Mouse (Mus musculus) midbrain, embryonic 13.5 days (tissue): ENCODE measurements around the gene S100z. TPM values are rescaled to one million over a fixed set of nuclear protein-coding genes. Genes with fewer than 3 reads are reported as not detected.

Source experiments
- ATAC-seq: fragments of 200-750 bp; cut with Nextera tagmentation; 2 replicates; pipeline ENCODE4 v1.8.0; 2017; ENCODE audit warnings: mild to moderate bottlenecking, moderate TSS enrichment, moderate library complexity
- H3K27ac ChIP-seq: fragments of 300-500 bp; sonication (generic); 2 replicates; pipeline ENCODE4 v1.5.1; 2015; ENCODE audit warnings: inconsistent platforms, mild to moderate bottlenecking, moderate library complexity
- H3K27me3 ChIP-seq: fragments of 300-500 bp; sonication (generic); 2 replicates; pipeline ENCODE4 v1.6.1; 2015; ENCODE audit warnings: mild to moderate bottlenecking, inconsistent platforms
- H3K36me3 ChIP-seq: fragments of 300-500 bp; sonication (generic); 2 replicates; pipeline ENCODE4 v1.6.1; 2015; ENCODE audit warnings: mild to moderate bottlenecking, inconsistent platforms
- H3K4me1 ChIP-seq: fragments of 300-500 bp; sonication (generic); replicated peaks from 2 replicates; pipeline ENCODE4 v1.6.1; 2015; ENCODE audit warnings: inconsistent platforms
- H3K4me2 ChIP-seq: fragments of 300-500 bp; sonication (generic); replicated peaks from 2 replicates; pipeline ENCODE4 v1.6.1; 2015; ENCODE audit warnings: moderate library complexity, mild to moderate bottlenecking, inconsistent platforms
- H3K4me3 ChIP-seq: fragments of 300-500 bp; sonication (generic); replicated peaks from 2 replicates; pipeline ENCODE4 v1.5.1; 2015; ENCODE audit warnings: mild to moderate bottlenecking, inconsistent platforms
- H3K9ac ChIP-seq: fragments of 300-500 bp; sonication (generic); replicated peaks from 2 replicates; pipeline ENCODE4 v1.6.1; 2015; ENCODE audit warnings: mild to moderate bottlenecking, inconsistent platforms
- H3K9me3 ChIP-seq: fragments of 300-500 bp; sonication (generic); 2 replicates; pipeline ENCODE4 v1.6.1; 2016; ENCODE audit warnings: mild to moderate bottlenecking, inconsistent platforms
- WGBS: fragments of 180-500 bp; shearing (Covaris S2); methylation state at CpG from one replicate; pipeline ENCODE4 v1.1.7; 2015; 5-methylcytosine and 5-hydroxymethylcytosine counted together
- polyA plus RNA-seq: library from polyadenylated mRNA; unstranded; fragments of >200 nt; fragmentation: Nextera tagmentation; extraction: Ambion mirVana; gene quantifications from 2 replicates; pipeline ENCODE4 v1.2.1, GENCODE M21; 2015

The S100z gene
- polyA plus RNA-seq, 1 experiment from 2014 or later: not detected

DNA sequence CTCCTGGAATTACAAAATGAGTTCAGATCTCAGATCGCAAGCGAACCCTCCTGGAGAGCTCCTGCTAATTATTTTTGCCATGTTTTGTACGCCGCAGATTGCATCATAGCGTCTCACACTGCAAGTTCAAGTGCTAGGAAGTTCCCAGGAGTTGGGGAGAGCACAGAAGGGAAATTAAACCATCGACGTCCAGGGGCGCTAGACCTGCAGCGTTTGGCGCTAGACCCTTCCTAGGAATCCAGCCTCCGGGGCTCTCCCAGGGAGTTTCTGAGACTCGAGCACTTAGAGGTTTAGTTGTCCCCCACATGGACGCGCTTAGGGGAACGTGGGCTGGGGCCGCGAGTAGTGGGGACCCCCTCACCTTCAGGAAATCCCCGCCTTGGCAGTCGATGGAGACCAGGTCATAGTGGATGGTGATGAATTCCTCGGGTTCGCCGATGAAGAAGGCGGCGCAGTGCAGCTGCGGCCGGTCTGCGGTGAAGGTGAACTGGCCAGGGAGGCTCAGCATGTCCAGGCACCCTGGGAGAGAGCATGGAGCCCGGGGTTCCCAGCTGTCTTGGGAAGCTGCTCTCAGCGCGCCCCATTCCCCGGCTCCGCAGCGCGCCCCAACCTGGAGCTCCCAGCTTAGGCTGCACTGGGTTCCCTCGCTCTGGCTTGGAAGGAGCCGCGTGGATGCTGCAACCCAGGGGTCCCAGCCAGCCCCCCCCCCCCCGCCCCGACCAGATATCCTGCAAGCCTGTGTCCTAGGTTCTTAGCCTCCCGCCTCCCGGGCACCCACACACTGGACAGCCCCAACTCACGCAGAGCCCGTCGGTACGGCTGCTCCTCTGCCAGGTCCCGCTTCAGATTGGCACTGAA, 34.9 kb downstream of the S100z start:
- Histone ChIP-seq H3K9me3 (no peaks in the 10 kb centered on the region), H3K27ac (no peak overlapping the region), H3K27me3 (peaks cover 28% of the 10 kb centered on the region), H3K4me2 (peak overlapping the region; percentile 85), H3K36me3 (no peaks in the 10 kb centered on the region), H3K4me3 (peak overlapping the region; percentile 49), H3K4me1 (peaks cover 19% of the 10 kb centered on the region), H3K9ac (peak overlapping the region; percentile 63)
- under 1% methylated on average over 46 of the region's 46 CpGs for WGBS
- peak; percentile 83 for ATAC-seq

DNA sequence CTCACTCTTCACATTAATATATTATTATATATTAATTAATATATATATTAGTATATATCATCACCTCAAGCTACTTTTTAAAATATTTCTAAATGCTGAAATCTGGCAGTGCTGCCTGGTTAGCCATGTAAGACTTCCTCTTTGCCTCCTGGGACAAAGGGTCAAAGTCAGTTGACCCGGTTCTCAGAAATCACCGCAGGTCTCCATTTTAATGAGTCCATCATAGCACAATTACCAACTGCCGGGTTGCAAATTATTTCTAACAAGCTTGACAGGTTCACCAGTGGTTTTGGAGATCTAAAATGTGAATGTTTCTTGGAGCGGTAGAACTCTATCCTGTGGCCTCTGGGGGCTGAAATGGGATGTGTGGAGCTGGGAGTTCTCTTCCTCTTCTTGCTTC, 35.6 kb downstream of the S100z start:
- Histone ChIP-seq H3K27me3 (peaks cover 28% of the 10 kb centered on the region), H3K4me3 (peak overlapping the region; percentile 49; the same call in 1 of the 2 replicates), H3K9ac (no peak overlapping the region), H3K9me3 (no peaks in the 10 kb centered on the region), H3K27ac (no peak overlapping the region), H3K4me2 (peak overlapping the region; percentile 85), H3K36me3 (no peaks in the 10 kb centered on the region), H3K4me1 (peaks cover 19% of the 10 kb centered on the region)
- ATAC-seq: no peak
- WGBS: 20% methylated on average over 4 of the region's 4 CpGs

DNA sequence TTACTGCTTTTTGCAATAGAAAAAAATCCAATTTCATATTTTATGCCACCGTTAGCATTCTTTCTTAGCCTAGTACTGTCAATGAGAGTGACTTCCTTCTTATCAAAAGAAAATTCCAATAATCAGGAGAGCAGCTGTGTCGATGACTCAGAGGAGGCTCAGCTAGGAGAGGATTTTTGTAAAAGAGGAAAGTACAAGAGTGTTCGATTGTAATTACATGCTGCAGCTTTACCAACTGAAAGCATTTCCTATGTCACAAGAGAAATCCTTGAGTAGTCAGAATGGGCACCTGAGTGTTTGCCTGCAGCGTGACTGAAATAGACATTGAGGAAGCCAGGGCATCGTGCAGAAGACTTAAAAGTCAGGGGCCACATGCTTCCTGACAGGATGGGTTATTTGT, 39.0 kb downstream of the S100z start:
- Histone ChIP-seq H3K4me3 (no peak overlapping the region), H3K27me3 (peaks cover 17% of the 10 kb centered on the region), H3K9ac (no peak overlapping the region), H3K27ac (no peak overlapping the region), H3K36me3 (no peaks in the 10 kb centered on the region), H3K9me3 (no peaks in the 10 kb centered on the region), H3K4me1 (peaks cover 17% of the 10 kb centered on the region), H3K4me2 (no peak overlapping the region)
- 88% methylated on average over 5 of the region's 5 CpGs for WGBS
- no peak for ATAC-seq

DNA sequence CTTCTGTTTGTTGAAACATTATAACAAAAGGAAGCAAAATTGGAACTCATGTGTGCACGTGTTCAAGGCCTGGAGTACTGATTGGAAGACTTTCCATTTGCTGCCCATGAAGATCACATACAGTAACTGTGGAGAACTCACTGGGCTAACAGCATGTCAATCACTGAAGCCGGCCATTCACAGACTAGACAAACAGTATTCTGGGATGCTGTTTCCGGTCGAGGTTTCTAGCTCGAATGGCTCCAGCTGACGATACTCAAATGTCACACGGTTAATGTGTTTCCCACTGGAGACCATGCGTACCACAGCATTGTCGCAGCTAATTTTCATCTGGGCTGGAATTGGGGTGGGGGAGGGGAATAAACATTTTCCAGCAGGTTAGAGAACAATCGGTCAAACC, 46.8 kb downstream of the S100z start:
- H3K4me2 ChIP-seq: no peak overlapping the region
- peaks cover 3% of the 10 kb centered on the region; the same call in 1 of the 2 replicates for H3K4me1 ChIP-seq
- no peak overlapping the region for H3K27ac ChIP-seq
- WGBS: 77% methylated on average over 10 of the region's 10 CpGs
- H3K36me3 ChIP-seq: no peaks in the 10 kb centered on the region
- H3K27me3 ChIP-seq: no peaks in the 10 kb centered on the region
- H3K9me3 ChIP-seq: no peaks in the 10 kb centered on the region
- no peak overlapping the region for H3K9ac ChIP-seq
- no peak overlapping the region for H3K4me3 ChIP-seq
- ATAC-seq: 0 out of 2 replicates have a peak, but pooled peaks have one; percentile 17

DNA sequence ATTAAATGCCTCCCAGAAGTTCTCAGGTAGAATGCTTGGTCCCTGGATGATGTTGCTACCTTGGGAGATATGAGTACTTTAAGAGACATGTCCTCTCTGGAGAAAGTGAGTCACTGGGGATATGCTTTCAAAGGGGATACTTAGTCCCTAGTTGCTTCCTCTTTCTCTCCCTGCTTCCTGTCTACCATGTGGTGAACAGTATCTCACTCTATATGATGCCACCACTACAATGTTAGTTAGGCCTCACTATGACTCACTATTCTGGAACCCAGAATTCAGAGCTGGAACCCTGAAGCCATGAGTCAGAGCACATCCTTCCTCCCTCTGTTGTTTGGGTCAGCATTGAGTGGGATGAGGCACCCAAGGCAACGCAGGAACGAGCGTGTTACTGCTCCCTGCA, 51.0 kb downstream of the S100z start:
- no peak for ATAC-seq
- H3K9me3 ChIP-seq: no peaks in the 10 kb centered on the region
- H3K4me2 ChIP-seq: no peak overlapping the region
- H3K36me3 ChIP-seq: no peaks in the 10 kb centered on the region
- H3K27me3 ChIP-seq: no peaks in the 10 kb centered on the region
- H3K4me1 ChIP-seq: peaks cover 3% of the 10 kb centered on the region
- no peak overlapping the region for H3K9ac ChIP-seq
- no peak overlapping the region for H3K4me3 ChIP-seq
- no peak overlapping the region for H3K27ac ChIP-seq
- WGBS: 86% methylated on average over 3 of the region's 3 CpGs

Other genes starting within 250 kb of the S100z start
- gene Pde8b, start 228.4 kb downstream of the S100z start, polyA plus RNA-seq: 4.0 and 4.1 TPM in 2 replicates
- gene Zbed3, start 155.1 kb downstream of the S100z start, polyA plus RNA-seq: 46.4 and 48.8 TPM in 2 replicates
- 41.6 and 45.1 TPM in 2 replicates for gene Aggf1, start 103.4 kb downstream of the S100z start, polyA plus RNA-seq
- gene Crhbp, start 33.8 kb downstream of the S100z start, polyA plus RNA-seq: 1.7 and 1.9 TPM in 2 replicates
- 0.17 and 0.20 TPM in 2 replicates for gene F2rl1, start 46.5 kb upstream of the S100z start, polyA plus RNA-seq
- 86.0 and 88.2 TPM in 2 replicates for gene F2r, start 139.8 kb upstream of the S100z start, polyA plus RNA-seq
- gene F2rl2, start 218.1 kb upstream of the S100z start, polyA plus RNA-seq: 0.63 and 0.71 TPM in 2 replicates